Mouse (Mus musculus): ENCODE measurements around the gene Cnpy3. TPM values are rescaled to one million over a fixed set of nuclear protein-coding genes. Genes with fewer than 3 reads are reported as not detected.
"Not testable (repeated sequence)": the region's sequence is repeated elsewhere in the genome, so short reads cannot be mapped to it uniquely, and the experiment has no call there.

Gene Cnpy3
- polyA plus RNA-seq, 1 experiment from 2014 or later, result 67.0 TPM

DNA sequence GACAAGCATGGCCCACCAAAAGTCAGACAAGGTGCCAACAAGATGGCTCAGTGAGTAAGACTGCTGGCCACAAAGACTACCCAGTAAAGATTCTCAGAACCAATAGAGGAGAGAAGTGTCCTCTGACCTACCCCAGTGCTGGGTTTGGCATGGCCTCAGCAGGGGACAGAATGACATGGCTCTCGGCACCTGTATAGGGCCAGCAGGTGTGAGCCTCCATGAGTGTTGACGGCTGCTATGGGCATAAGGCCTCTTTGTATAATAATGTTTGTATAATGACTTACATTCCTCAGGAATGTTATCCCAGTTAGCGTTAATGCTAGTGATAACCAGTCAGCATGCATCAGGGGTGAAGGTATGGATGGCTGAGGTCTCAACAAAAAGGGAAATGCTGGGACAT, 24.1 kb upstream of the Cnpy3 start:
- H3K4me2 ChIP-seq, result no peak overlapping the region
- H3K36me3 ChIP-seq, result peaks cover 66% of the 10 kb centered on the region
- H3K4me3 ChIP-seq, result no peak overlapping the region
- no peaks in the 10 kb centered on the region for H3K9me3 ChIP-seq
- H3K4me1 ChIP-seq, result peaks cover 22% of the 10 kb centered on the region
- H3K27ac ChIP-seq, result no peak overlapping the region
- ATAC-seq (ENCODE audit: insufficient number of reproducible peaks, insufficient read depth, low FRiP score, low TSS enrichment, low read depth), result no peak
- H3K27me3 ChIP-seq, result no peaks in the 10 kb centered on the region
- no peak overlapping the region for H3K9ac ChIP-seq
- 89% methylated on average over 3 of the region's 3 CpGs for WGBS

DNA sequence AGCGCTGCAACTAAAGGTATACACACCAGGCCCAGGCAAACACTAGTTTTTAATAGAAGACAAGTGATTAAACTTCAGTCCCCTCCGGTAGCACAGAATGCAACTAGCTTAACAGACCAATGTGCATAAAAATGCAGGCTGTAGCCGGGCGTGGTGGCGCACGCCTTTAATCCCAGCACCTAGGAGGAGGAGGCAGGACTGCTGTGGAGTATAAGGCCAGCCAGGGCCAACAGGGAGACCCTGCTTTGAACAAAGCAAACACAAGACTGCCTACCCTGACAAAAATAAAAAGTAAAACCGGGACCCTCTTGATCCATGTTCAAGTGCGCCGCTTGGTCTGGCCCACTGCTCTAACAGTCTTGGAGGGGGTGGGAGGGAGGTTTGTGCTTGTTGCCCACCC, 23.1 kb upstream of the Cnpy3 start:
- no peak overlapping the region for H3K9ac ChIP-seq
- no peak overlapping the region for H3K27ac ChIP-seq
- 96% methylated on average over 9 of the region's 9 CpGs for WGBS
- no peak overlapping the region for H3K4me3 ChIP-seq
- H3K27me3 ChIP-seq, result no peaks in the 10 kb centered on the region
- peaks cover 20% of the 10 kb centered on the region for H3K4me1 ChIP-seq
- ATAC-seq (ENCODE audit: insufficient number of reproducible peaks, insufficient read depth, low FRiP score, low TSS enrichment, low read depth), result no peak
- peaks cover 58% of the 10 kb centered on the region for H3K36me3 ChIP-seq
- H3K4me2 ChIP-seq, result no peak overlapping the region
- H3K9me3 ChIP-seq, result no peaks in the 10 kb centered on the region

DNA sequence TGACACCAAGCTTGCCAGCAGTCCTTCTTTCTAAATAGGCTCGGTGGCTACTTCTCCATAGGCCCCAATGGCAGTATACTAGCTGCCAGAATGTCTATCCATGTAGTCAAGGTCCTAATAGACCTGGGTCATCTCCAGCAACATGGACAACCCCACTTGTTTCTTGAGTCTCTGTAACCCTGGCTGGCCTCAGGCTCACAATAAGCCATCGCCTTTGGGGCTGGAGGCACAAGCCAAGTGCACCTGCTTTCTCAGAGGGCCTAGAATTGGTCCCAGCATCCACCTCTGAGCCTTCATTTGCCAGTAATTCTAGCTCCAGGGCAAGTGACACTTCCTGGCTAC, 22.1 kb upstream of the Cnpy3 start:
- H3K9me3 ChIP-seq, result no peaks in the 10 kb centered on the region
- peak overlapping the region; percentile 64 for H3K4me2 ChIP-seq
- H3K4me3 ChIP-seq, result peak overlapping the region; percentile 91
- 53% methylated on average over 2 of the region's 2 CpGs for WGBS
- H3K36me3 ChIP-seq, result peaks cover 49% of the 10 kb centered on the region
- H3K27me3 ChIP-seq, result no peaks in the 10 kb centered on the region
- no peak overlapping the region; the same call in 1 of the 2 replicates for H3K27ac ChIP-seq
- ATAC-seq (ENCODE audit: insufficient number of reproducible peaks, insufficient read depth, low FRiP score, low TSS enrichment, low read depth), result no peak
- H3K4me1 ChIP-seq, result peaks cover 20% of the 10 kb centered on the region
- no peak overlapping the region for H3K9ac ChIP-seq

DNA sequence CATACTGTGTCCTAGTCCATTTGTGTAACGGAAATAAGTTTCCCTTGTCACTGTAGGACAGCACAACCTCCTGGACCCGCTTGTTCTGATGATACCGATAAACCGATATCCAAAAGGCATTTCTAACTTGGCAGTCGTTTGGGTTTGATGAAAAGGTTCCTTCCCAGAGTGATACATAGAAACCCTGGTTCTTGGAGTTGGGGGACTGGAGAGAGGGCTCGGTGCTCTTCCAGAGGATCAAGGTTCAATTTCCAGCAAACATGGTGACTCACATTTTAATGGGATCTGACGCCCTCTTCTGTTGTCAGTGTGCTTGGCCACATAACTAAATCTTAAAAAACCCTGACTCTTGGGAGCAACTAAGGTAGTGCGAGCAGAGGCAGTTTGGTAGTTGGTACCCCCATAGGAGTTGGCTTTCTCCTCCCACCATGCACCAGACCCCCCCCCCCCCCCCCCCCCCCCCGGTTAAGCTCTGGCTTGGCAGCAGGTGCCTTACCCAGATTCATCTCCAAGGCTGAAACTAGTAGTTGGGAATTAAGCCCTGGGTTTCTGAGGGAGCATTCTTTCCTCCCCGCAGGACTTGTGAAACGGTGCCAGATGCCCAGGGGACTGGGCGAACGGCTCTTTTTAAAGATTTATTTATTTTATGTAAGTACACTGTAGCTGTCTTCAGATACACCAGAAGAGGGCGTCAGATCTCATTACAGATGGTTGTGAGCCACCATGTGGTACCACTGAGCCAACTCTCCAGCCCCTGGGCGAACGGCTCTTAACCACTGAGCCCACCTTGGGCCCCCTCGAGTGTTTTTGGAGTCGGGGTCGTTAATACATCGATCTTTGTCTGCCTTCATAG, 21.5 kb upstream of the Cnpy3 start:
- peak overlapping the region; percentile 64 for H3K4me2 ChIP-seq
- H3K27me3 ChIP-seq, result no peaks in the 10 kb centered on the region
- peaks cover 43% of the 10 kb centered on the region for H3K36me3 ChIP-seq
- 10% methylated on average over 19 of the region's 20 CpGs for WGBS
- H3K4me1 ChIP-seq, result peaks cover 20% of the 10 kb centered on the region
- H3K27ac ChIP-seq, result peak overlapping the region; percentile 88
- no peaks in the 10 kb centered on the region for H3K9me3 ChIP-seq
- H3K4me3 ChIP-seq, result peak overlapping the region; percentile 91
- peak overlapping the region; percentile 90 for H3K9ac ChIP-seq
- ATAC-seq (ENCODE audit: insufficient number of reproducible peaks, insufficient read depth, low FRiP score, low TSS enrichment, low read depth), result 0 out of 2 replicates have a peak, but pooled peaks have one; percentile 1

DNA sequence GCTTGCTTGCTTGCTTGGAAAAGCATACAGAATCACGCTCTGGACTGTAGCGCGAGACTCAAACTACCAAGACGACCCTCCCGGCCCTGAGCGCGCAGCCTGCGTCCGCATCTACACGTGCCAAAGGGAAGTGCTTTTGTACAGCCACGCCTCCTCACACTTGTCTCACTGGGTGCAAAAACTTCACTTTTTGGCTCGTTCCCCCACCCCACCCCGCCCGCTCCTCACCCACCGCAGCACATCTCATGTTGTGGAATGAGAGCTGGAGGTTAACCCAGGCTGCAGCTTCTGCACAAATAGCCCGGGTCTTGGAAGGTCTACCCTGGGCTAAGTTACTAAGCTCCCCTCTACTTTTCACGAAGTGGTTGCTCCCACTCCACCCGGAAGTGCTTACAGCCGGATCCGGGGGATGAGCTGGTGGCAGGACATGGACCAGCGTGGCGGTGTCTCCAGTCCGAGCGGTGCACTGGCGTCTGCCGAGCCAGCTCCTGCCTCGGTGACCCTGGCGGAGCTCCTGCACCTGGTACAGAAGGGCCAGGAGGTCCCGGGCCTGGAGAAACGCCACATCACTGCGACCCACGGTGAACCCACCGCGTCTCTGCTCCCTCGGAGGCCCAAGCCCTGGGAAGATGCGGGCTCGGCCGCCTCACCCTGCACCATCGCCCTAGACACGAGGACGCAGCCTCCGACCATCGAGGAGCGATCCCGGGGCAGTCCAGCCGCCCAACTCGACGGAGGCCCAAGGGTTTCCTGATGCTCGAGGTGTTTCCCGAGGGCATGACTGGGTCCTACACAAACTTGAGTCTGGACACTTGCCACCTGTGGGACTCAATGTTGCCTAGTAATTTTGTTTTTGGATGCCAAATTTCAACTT, 20.6 kb upstream of the Cnpy3 start, which contains the start of gene 2310039H08Rik:
Gene 2310039H08Rik, plus strand, starts transcription at position 232 of the 874 bp plus-strand sequence.
- Histone ChIP-seq H3K4me2 (peak within 1 kb of the TSS; percentile 64), H3K36me3 (peaks cover 34% of the 10 kb centered on the region), H3K27me3 (no peaks in the 10 kb centered on the region), H3K9me3 (no peaks in the 10 kb centered on the region), H3K27ac (peak within 1 kb of the TSS; percentile 88), H3K9ac (peak within 1 kb of the TSS; percentile 90), H3K4me3 (peak within 1 kb of the TSS; percentile 91), H3K4me1 (peaks cover 20% of the 10 kb centered on the region)
- under 1% methylated on average over 50 of the region's 50 CpGs for WGBS
- ATAC-seq (ENCODE audit: insufficient number of reproducible peaks, insufficient read depth, low FRiP score, low TSS enrichment, low read depth), result peak; percentile 84

DNA sequence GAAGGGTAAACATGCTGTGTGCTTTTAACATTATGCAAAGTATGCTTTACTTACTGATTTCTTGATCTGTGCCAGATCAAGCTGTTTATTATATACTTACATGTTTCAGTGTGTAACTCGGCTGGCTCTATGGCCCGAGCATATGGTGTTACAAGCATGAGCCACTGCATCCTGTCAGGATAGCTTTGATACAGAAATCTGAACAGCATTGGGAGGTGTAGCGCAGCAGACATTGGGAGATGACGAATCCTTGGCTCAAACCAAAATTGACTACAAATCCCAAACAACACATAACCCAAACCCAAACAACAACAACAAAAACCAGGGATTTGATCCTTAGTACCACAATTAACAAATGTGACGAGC, 20.0 kb upstream of the Cnpy3 start:
- WGBS, result 2% methylated on average over 5 of the region's 5 CpGs
- no peak for ATAC-seq (ENCODE audit: insufficient number of reproducible peaks, insufficient read depth, low FRiP score, low TSS enrichment, low read depth)

DNA sequence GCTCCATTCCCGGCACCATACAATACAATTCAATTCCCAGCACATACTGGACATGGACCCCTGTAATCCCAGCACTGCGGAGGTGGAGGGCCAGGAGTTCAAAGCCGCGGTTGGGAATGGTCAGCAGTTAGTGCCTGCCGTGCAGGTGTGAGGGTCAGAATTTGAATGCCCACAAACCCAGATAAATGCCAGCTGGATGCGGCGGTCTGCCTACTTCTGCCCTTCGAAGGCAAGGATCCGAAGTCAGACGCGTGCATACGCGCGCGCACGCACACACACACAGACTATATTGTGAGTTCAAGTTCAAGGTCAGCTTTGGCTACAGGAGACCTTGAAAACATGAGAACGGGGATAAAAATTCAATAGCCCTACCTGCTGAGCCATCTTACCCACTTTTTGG, 19.6 kb upstream of the Cnpy3 start:
- Histone ChIP-seq H3K4me3 (peak overlapping the region; percentile 91), H3K27ac (peak overlapping the region; percentile 88), H3K9ac (peak overlapping the region; percentile 90), H3K9me3 (no peaks in the 10 kb centered on the region), H3K36me3 (peaks cover 25% of the 10 kb centered on the region), H3K4me2 (peak overlapping the region; percentile 64), H3K4me1 (peaks cover 20% of the 10 kb centered on the region), H3K27me3 (no peaks in the 10 kb centered on the region)
- no peak for ATAC-seq (ENCODE audit: insufficient number of reproducible peaks, insufficient read depth, low FRiP score, low TSS enrichment, low read depth)
- WGBS, result 67% methylated on average over 17 of the region's 17 CpGs

More for the DNA sequence above, 20.0 kb upstream of the Cnpy3 start:
- no peaks in the 10 kb centered on the region for H3K9me3 ChIP-seq
- H3K27me3 ChIP-seq, result no peaks in the 10 kb centered on the region
- H3K4me1 ChIP-seq, result peaks cover 20% of the 10 kb centered on the region
- H3K4me2 ChIP-seq, result peak overlapping the region; percentile 64
- peaks cover 28% of the 10 kb centered on the region for H3K36me3 ChIP-seq
- peak overlapping the region; percentile 91 for H3K4me3 ChIP-seq
- H3K27ac ChIP-seq, result peak overlapping the region; percentile 88
- peak overlapping the region; percentile 90 for H3K9ac ChIP-seq

DNA sequence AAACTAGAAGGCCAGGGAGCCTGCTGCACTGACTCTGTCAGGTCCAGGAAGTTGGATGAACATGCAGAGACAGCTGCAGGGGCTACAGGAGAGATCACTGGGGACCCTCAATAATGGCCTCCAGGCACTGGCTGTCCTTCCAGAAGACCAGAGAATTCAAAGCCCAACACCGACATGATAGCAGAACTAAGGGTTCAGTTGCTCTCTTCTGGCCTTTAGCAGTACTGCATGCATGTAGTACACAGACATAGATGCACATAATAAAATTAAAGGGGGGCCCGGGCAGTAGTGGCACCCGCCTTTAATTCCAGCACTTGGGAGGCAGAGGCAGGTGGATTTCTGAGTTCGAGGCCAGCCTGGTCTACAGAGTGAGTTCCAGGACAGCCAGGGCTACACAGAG, 19.0 kb upstream of the Cnpy3 start:
- Histone ChIP-seq H3K4me3 (no peak overlapping the region), H3K9ac (no peak overlapping the region), H3K27me3 (no peaks in the 10 kb centered on the region), H3K36me3 (peaks cover 19% of the 10 kb centered on the region), H3K4me2 (no peak overlapping the region), H3K9me3 (no peaks in the 10 kb centered on the region), H3K27ac (no peak overlapping the region), H3K4me1 (peaks cover 20% of the 10 kb centered on the region)
- no peak for ATAC-seq (ENCODE audit: insufficient number of reproducible peaks, insufficient read depth, low FRiP score, low TSS enrichment, low read depth)
- 80% methylated on average over 4 of the region's 4 CpGs for WGBS

DNA sequence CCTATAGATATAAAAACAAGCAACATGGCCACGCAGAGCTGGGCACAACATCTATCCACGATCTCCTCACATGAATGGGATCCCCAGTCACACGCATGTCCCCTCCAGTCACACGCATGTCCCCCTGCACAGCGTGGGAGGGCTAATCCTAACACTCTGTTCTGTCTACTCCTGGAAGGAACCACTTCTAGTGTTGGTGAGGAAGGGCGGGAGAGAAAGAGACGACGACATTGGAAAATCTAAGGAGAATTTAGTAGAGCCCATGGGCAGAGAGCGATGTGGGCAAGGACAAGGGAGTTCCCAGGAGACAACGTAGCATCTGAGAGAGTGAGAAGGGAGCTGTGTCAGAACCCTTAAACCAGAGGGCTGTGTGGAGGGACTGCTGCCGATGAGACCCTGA, 18.5 kb upstream of the Cnpy3 start:
- Histone ChIP-seq H3K36me3 (peaks cover 15% of the 10 kb centered on the region), H3K9me3 (no peaks in the 10 kb centered on the region), H3K4me1 (peaks cover 20% of the 10 kb centered on the region), H3K27ac (no peak overlapping the region), H3K9ac (no peak overlapping the region), H3K4me2 (no peak overlapping the region), H3K4me3 (no peak overlapping the region), H3K27me3 (no peaks in the 10 kb centered on the region)
- ATAC-seq (ENCODE audit: insufficient number of reproducible peaks, insufficient read depth, low FRiP score, low TSS enrichment, low read depth), result no peak
- WGBS, result 88% methylated on average over 11 of the region's 11 CpGs

DNA sequence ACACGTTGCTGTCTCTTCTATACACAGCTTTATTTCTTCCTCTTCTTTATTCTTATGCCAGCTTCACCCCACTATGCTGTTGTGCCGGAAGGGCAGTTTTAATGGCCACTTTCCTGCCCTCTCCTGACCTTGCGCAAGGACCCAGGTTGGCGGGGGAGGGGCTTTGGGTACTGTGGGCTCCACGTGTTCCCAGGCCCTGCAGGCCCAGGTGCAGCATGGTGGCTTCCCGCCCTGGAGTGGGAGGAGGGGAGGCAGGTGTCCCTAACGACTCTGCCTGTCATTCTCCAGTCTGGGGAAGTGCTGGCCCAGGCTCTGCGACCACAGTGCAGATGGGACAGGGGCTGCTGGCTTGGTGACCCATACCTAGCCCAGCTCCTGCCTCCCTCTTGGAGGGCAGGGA, 15.9 kb upstream of the Cnpy3 start:
- no peak for ATAC-seq (ENCODE audit: insufficient number of reproducible peaks, insufficient read depth, low FRiP score, low TSS enrichment, low read depth)
- WGBS, result 44% methylated on average over 8 of the region's 8 CpGs

DNA sequence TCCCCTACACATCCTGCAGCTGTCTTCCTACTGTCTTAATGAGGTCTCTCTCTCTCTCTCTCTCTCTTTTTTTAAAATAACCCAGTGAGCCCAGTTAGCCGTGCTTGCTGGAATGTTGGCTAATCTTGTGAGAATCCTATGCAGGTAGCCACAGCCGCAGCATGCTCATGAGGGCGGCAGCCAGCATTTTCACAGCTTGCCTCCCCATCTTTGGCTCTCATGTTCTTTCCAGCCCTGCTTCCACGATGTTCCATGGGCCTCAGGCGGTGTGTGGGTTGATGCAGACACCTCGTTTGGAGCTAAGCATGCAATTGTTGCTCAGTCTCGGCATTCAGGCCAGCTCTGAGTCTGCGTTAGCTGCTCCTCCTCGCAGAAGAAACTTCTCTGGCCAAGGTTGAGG, 12.9 kb upstream of the Cnpy3 start:
- not testable (repeated sequence) for ATAC-seq (ENCODE audit: insufficient number of reproducible peaks, insufficient read depth, low FRiP score, low TSS enrichment, low read depth); H3K27me3 ChIP-seq; H3K27ac ChIP-seq; H3K4me1 ChIP-seq; H3K9ac ChIP-seq; H3K9me3 ChIP-seq; H3K4me3 ChIP-seq; H3K4me2 ChIP-seq; H3K36me3 ChIP-seq
- WGBS, result 65% methylated on average over 9 of the region's 9 CpGs

More for the DNA sequence above, 15.9 kb upstream of the Cnpy3 start:
- Histone ChIP-seq H3K36me3 (no peaks in the 10 kb centered on the region), H3K27me3 (no peaks in the 10 kb centered on the region), H3K9me3 (no peaks in the 10 kb centered on the region), H3K4me2 (no peak overlapping the region), H3K27ac (no peak overlapping the region), H3K4me1 (peaks cover 7% of the 10 kb centered on the region), H3K9ac (no peak overlapping the region), H3K4me3 (no peak overlapping the region)
